Mouse (Mus musculus): ENCODE results near the gene Gtdc1. TPM values are rescaled to one million over a fixed set of nuclear protein-coding genes. Genes with fewer than 3 reads are reported as not detected.

The Gtdc1 gene
- polyA plus RNA-seq, 1 experiment, result 2.8 TPM

- no peak for TF ChIP-seq GATA1 (IDR thresholded peaks at IDR 0.05; ENCODE audit: low read length)
These were observed 24.3 kb upstream of the Gtdc1 start for GRCm38 (mm10) chr2:44951651-44952213.

DNA sequence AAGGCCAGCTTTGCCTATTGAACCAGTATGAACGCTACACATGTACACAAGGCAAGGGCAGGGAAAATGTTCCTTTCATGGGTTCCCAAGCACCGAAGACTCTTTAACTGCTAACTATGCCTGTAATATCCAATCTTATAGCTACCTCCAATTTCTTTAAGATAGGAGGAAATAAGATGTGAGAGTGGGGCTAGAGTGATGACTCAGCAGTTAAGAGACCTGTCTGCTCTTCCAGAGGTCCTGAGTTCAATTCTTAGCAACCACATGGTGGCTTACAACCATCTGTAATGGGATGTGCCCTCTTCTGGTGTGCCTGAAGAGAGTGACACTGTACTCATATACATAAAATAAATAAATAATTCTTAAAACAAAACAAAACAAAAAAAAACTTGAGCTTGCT, 17.2 kb upstream of the Gtdc1 start:
- no peak for TF ChIP-seq GATA1 (IDR thresholded peaks at IDR 0.05; ENCODE audit: low read length)

GRCm38 (mm10) chr2:44930951-44931350, 3.5 kb upstream of the Gtdc1 start:
- no peak for TF ChIP-seq GATA1 (IDR thresholded peaks at IDR 0.05; ENCODE audit: low read length)

DNA sequence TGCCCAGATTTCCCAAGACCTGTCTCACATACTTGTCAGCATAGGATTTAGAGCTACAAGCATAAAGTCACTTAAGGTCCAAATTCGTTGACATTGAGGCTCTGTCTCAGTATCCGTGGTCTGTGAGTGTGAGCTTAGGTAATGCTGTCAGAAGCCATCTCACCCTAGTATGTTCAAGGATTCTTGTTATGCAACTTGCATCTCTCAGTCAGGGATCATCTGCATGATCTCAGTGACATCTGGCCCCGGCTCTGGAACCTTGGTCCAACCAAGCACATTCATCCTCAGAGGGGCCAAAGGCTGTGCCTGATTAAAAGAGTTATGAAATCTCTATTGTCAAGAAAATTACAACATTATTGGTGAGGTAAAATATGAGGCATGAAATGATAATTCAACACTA, 1.2 kb upstream of the Gtdc1 start:
- TF ChIP-seq GATA1 (IDR thresholded peaks at IDR 0.05; ENCODE audit: low read length), result no peak

DNA sequence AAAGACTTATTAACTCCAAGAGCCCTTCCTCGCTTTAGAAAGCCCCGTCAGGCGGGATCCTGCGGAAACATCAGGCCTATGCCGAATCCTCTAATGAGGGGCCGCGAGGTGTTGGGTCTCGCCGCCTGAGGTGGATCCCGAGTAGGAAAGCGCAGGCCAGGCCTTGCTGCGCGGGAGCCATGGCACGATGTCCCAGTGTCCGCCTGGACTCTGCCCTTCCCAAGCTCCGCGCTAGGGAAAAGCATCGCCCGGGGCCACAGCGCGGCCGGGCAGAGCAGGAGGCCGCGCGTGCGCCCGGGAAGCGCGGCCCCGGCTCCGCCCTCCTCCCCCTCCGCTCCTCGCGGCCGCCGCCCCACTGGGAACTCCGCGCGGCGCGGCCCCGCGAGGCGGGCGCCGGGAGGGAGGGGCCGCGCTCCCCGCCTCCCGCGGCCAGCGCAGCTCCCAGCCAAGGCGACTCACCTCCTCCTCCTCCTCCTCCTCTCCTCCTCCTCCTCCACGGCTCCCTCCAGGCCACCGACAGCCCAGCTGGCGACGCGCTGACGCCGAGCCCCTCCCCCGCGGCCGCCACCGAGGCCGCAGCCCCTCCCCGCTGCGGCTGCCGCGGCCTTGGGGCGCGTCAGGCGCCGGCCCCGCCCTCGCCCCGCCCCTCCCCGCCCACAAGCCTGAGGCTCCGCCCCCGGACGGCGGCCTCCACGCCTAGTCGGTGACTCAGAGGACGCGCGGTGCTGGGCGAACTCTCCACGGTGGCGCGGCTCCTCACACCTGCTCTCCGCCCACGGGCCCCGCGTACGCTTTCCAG, 575 bp downstream of the Gtdc1 start:
- TF ChIP-seq GATA1 (IDR thresholded peaks at IDR 0.05; ENCODE audit: low read length), result no peak

DNA sequence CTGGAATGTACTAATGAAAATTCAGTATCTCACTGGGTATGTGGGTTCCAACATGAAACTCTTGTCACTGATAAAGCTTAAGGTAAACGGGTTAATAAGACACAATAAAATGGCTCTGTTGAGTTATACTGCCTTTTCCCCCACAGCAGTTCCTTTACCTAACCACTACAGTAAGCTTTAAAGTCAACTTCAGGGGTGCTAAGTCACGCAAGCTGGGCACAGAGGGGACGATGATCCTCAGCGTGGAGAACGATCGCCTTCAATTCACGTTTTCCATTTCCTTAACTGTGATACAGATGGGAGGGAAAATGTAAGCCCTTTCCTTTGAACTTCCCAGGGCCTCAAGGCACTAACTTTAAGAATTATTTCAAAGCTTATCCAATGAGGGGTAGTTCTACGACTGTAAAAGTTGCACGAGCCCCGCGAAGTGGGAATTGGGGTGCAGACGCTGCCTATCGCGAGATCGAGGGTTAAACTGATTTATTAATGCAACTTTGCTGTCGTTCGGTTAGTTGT, 1.2 kb downstream of the Gtdc1 start:
- TF ChIP-seq GATA1 (IDR thresholded peaks at IDR 0.05; ENCODE audit: low read length), result no peak

DNA sequence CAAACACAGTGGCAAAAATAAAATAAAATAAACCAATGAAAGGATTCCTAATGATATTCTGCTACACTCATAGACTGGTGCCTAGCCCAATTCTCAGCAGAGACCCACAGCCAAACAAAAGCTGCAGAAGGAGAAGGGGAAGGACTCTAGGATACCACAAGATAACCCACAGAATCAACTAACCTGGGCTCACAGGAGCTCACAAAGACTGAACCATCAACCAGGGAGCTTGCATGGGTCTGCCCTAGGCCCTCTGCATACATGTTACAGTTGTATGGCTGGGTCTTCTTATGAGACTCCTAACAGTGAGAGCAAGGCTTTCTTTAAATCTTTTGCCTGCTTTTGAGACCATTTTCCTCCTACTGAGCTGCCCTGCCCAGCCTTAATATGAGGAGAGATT, 2.8 kb downstream of the Gtdc1 start:
- TF ChIP-seq GATA1 (IDR thresholded peaks at IDR 0.05; ENCODE audit: low read length), result no peak

- TF ChIP-seq GATA1 (IDR thresholded peaks at IDR 0.05; ENCODE audit: low read length), result no peak
These were observed 4.2 kb downstream of the Gtdc1 start for GRCm38 (mm10) chr2:44923056-44923883.

GRCm38 (mm10) chr2:44922500-44922899, 5.0 kb downstream of the Gtdc1 start:
- TF ChIP-seq GATA1 (IDR thresholded peaks at IDR 0.05; ENCODE audit: low read length), result no peak

DNA sequence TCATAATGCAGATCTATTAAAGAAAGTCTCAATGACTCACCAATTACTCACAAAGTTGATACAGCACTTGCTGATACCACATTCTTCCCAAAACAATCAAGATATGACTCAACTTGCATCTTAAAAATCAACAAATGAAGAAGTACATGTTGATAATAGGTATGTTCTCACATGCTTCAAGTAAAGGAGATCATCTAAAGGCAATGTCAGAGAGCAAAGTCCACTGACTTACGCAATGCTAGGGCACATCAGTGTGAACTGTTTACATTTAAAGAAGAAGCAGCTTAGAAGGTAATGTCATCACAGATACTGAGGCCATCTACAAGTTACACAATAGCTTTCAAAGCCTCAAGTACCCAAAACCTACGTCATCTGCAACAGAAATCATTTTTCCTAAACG, 7.0 kb downstream of the Gtdc1 start:
- no peak for TF ChIP-seq GATA1 (IDR thresholded peaks at IDR 0.05; ENCODE audit: low read length)

- TF ChIP-seq GATA1 (IDR thresholded peaks at IDR 0.05; ENCODE audit: low read length), result no peak
These were observed 8.1 kb downstream of the Gtdc1 start for GRCm38 (mm10) chr2:44919326-44919725.

- no peak for TF ChIP-seq GATA1 (IDR thresholded peaks at IDR 0.05; ENCODE audit: low read length)
These were observed 8.7 kb downstream of the Gtdc1 start for GRCm38 (mm10) chr2:44918737-44919136.

DNA sequence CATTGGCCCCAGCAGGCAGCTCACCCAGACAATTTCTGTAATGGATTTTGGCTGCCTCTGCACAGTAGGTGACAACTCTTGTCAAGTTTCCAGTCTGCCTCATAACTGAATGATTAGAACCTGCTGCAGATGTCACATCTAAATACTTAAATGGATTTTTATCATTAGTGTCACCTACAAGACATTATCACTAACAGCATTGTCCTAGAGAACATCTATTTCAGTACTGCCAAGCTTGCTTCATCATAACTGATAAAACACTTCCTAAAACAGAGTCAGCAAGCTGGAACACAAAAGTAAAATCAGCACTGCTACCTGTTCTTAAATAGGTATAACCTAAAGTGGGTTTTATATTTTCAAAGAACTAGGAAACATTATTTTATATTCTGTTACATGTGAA, 11.2 kb downstream of the Gtdc1 start:
- no peak for TF ChIP-seq GATA1 (IDR thresholded peaks at IDR 0.05; ENCODE audit: low read length)

DNA sequence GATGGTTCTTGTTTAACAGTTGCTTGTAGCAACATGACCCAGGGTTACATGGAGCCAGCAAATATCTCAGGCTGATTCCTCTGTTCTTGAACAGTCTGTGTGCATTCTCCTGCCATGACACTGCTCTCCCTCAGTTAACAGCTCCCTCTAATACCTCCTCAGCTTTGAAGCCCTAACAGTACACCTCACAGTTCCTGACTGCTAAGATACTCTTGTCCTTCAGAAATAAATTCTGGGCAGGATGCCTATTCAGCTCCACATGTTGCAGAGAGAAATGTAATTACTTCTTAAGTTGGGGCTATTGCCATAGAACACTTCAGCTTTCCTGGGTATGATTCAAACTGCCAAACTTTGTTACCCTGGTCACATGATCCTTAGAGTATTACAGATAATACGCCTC, 29.7 kb downstream of the Gtdc1 start:
- no peak for TF ChIP-seq GATA1 (IDR thresholded peaks at IDR 0.05; ENCODE audit: low read length)

- TF ChIP-seq GATA1 (IDR thresholded peaks at IDR 0.05; ENCODE audit: low read length), result no peak
These were observed 53.7 kb downstream of the Gtdc1 start for GRCm38 (mm10) chr2:44873718-44874117.

- TF ChIP-seq GATA1 (IDR thresholded peaks at IDR 0.05; ENCODE audit: low read length), result no peak
These were observed 62.7 kb downstream of the Gtdc1 start for GRCm38 (mm10) chr2:44864726-44865125.

Measured in G1E-ER4 (cell line).